Mouse (Mus musculus): Measurements from ENCODE around the gene Sema3f. TPM values are rescaled to one million over a fixed set of nuclear protein-coding genes. Genes with fewer than 3 reads are reported as not detected.

Gene Sema3f
- polyA plus RNA-seq, 1 experiment from 2014 or later, result 13.2 TPM

DNA sequence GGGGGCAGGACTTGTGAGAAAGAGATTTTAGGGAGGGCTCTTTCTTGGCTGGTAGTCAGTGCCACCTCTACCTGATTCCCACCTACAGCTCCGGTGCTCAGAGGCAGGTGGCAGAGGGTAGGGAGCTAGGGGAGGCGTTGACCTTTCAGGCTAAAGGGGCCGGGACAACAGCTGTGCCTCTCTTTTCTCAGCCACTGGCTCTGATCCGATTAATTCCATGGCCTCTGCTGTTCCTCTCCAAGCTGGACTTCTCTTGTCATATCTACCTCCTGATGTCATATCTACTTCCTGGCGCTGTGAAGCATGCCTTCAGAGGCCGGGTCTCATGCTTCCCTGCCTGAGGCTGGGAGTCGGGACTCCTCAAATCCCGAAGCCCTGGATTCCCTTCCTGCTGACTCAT lies 42.3 kb downstream of the Sema3f start:
- Histone ChIP-seq H3K9me3 (ENCODE audit: control insufficient read depth, low read length) (no peaks in the 10 kb centered on the region), H3K9ac (ENCODE audit: low read length) (no peak overlapping the region), H3K4me2 (ENCODE audit: low read depth, low read length, severe bottlenecking) (no peak overlapping the region), H3K4me1 (replicated peaks; ENCODE audit: control insufficient read depth, insufficient read depth, low read length) (peaks cover 26% of the 10 kb centered on the region), H3K36me3 (ENCODE audit: control insufficient read depth, insufficient read depth, low read length) (no peaks in the 10 kb centered on the region), H3K27me3 (ENCODE audit: control insufficient read depth, insufficient read depth, low read length) (peaks cover 20% of the 10 kb centered on the region), H3K27ac (ENCODE audit: low read depth, low read length) (no peak overlapping the region), H3K4me3 (ENCODE audit: low read depth, low read length) (no peak overlapping the region)
- no peak for ATAC-seq (replicated peaks; ENCODE audit: low FRiP score)
- no peak for DNase-seq (ENCODE audit: low spot score)
- 27% methylated on average over 8 of the region's 8 CpGs for WGBS

GRCm38 (mm10) chr9:107667219-107667618 lies 43.1 kb downstream of the Sema3f start:
- Histone ChIP-seq H3K4me1 (replicated peaks; ENCODE audit: control insufficient read depth, insufficient read depth, low read length) (peaks cover 26% of the 10 kb centered on the region), H3K4me2 (ENCODE audit: low read depth, low read length, severe bottlenecking) (peak overlapping the region; percentile 85), H3K9ac (ENCODE audit: low read length) (peak overlapping the region; percentile 53), H3K27me3 (ENCODE audit: control insufficient read depth, insufficient read depth, low read length) (peaks cover 20% of the 10 kb centered on the region), H3K27ac (ENCODE audit: low read depth, low read length) (no peak overlapping the region), H3K36me3 (ENCODE audit: control insufficient read depth, insufficient read depth, low read length) (no peaks in the 10 kb centered on the region), H3K9me3 (ENCODE audit: control insufficient read depth, low read length) (no peaks in the 10 kb centered on the region), H3K4me3 (ENCODE audit: low read depth, low read length) (peak overlapping the region; percentile 35)
- ATAC-seq (replicated peaks; ENCODE audit: low FRiP score) (peak; percentile 90), DNase-seq (ENCODE audit: low spot score) (peak; percentile 87)
- WGBS, result under 1% methylated on average over 24 of the region's 24 CpGs

GRCm38 (mm10) chr9:107666751-107667205 lies 43.5 kb downstream of the Sema3f start:
- Histone ChIP-seq H3K27me3 (ENCODE audit: control insufficient read depth, insufficient read depth, low read length) (peaks cover 20% of the 10 kb centered on the region), H3K27ac (ENCODE audit: low read depth, low read length) (no peak overlapping the region)

GRCm38 (mm10) chr9:107665308-107665707 lies 45.0 kb downstream of the Sema3f start:
- H3K9me3 ChIP-seq (ENCODE audit: control insufficient read depth, low read length), result no peaks in the 10 kb centered on the region
- peaks cover 26% of the 10 kb centered on the region for H3K4me1 ChIP-seq (replicated peaks; ENCODE audit: control insufficient read depth, insufficient read depth, low read length)
- peaks cover 20% of the 10 kb centered on the region for H3K27me3 ChIP-seq (ENCODE audit: control insufficient read depth, insufficient read depth, low read length)
- no peak for DNase-seq (ENCODE audit: low spot score)
- H3K4me2 ChIP-seq (ENCODE audit: low read depth, low read length, severe bottlenecking), result no peak overlapping the region
- 88% methylated on average over 7 of the region's 7 CpGs for WGBS
- no peak for ATAC-seq (replicated peaks; ENCODE audit: low FRiP score)
- H3K9ac ChIP-seq (ENCODE audit: low read length), result no peak overlapping the region; the same call in 1 of the 2 replicates
- no peak overlapping the region for H3K27ac ChIP-seq (ENCODE audit: low read depth, low read length)
- H3K4me3 ChIP-seq (ENCODE audit: low read depth, low read length), result no peak overlapping the region
- H3K36me3 ChIP-seq (ENCODE audit: control insufficient read depth, insufficient read depth, low read length), result no peaks in the 10 kb centered on the region

More at GRCm38 (mm10) chr9:107666751-107667205, 43.5 kb downstream of the Sema3f start:
- H3K9me3 ChIP-seq (ENCODE audit: control insufficient read depth, low read length), result no peaks in the 10 kb centered on the region
- peak overlapping the region; percentile 35 for H3K4me3 ChIP-seq (ENCODE audit: low read depth, low read length)
- peak overlapping the region; percentile 85 for H3K4me2 ChIP-seq (ENCODE audit: low read depth, low read length, severe bottlenecking)
- ATAC-seq (replicated peaks; ENCODE audit: low FRiP score) (peak; percentile 26; the same call in 1 of the 2 replicates), DNase-seq (ENCODE audit: low spot score) (peak; percentile 62)
- under 1% methylated on average over 30 of the region's 30 CpGs for WGBS
- peaks cover 26% of the 10 kb centered on the region for H3K4me1 ChIP-seq (replicated peaks; ENCODE audit: control insufficient read depth, insufficient read depth, low read length)
- no peaks in the 10 kb centered on the region for H3K36me3 ChIP-seq (ENCODE audit: control insufficient read depth, insufficient read depth, low read length)
- peak overlapping the region; percentile 53 for H3K9ac ChIP-seq (ENCODE audit: low read length)

DNA sequence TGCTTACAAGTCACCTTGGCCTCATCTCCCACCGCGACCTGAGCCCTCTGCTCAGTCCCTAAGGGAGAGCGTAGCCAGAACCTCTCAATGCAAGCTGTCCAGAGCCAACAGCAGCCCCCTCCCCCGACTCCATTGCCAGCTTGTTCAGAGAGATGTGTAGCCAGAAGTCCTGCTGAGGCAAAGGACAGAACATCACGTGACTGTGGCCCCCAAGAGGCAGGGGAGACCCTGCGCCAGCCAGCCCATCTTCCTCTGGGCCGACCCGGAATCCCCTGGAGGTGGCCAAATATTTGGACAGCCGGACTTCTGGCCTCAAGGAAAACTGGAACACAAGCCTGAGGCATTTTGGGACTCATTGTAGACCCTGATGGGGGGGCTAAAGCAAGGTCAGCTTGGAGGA lies 46.8 kb downstream of the Sema3f start:
- H3K9ac ChIP-seq (ENCODE audit: low read length), result no peak overlapping the region
- no peak overlapping the region for H3K4me3 ChIP-seq (ENCODE audit: low read depth, low read length)
- no peak overlapping the region for H3K27ac ChIP-seq (ENCODE audit: low read depth, low read length)
- H3K27me3 ChIP-seq (ENCODE audit: control insufficient read depth, insufficient read depth, low read length), result peaks cover 20% of the 10 kb centered on the region
- 48% methylated on average over 9 of the region's 9 CpGs for WGBS
- DNase-seq (ENCODE audit: low spot score) (no peak), ATAC-seq (replicated peaks; ENCODE audit: low FRiP score) (no peak)
- H3K36me3 ChIP-seq (ENCODE audit: control insufficient read depth, insufficient read depth, low read length), result no peaks in the 10 kb centered on the region
- peaks cover 27% of the 10 kb centered on the region for H3K4me1 ChIP-seq (replicated peaks; ENCODE audit: control insufficient read depth, insufficient read depth, low read length)
- H3K4me2 ChIP-seq (ENCODE audit: low read depth, low read length, severe bottlenecking), result no peak overlapping the region
- H3K9me3 ChIP-seq (ENCODE audit: control insufficient read depth, low read length), result no peaks in the 10 kb centered on the region

GRCm38 (mm10) chr9:107662342-107662741 lies 47.9 kb downstream of the Sema3f start:
- Histone ChIP-seq H3K4me2 (ENCODE audit: low read depth, low read length, severe bottlenecking) (no peak overlapping the region), H3K4me1 (replicated peaks; ENCODE audit: control insufficient read depth, insufficient read depth, low read length) (peaks cover 22% of the 10 kb centered on the region; the same call in 1 of the 2 replicates), H3K27ac (ENCODE audit: low read depth, low read length) (no peak overlapping the region), H3K9ac (ENCODE audit: low read length) (no peak overlapping the region), H3K27me3 (ENCODE audit: control insufficient read depth, insufficient read depth, low read length) (peaks cover 14% of the 10 kb centered on the region), H3K36me3 (ENCODE audit: control insufficient read depth, insufficient read depth, low read length) (no peaks in the 10 kb centered on the region), H3K9me3 (ENCODE audit: control insufficient read depth, low read length) (no peaks in the 10 kb centered on the region), H3K4me3 (ENCODE audit: low read depth, low read length) (no peak overlapping the region)
- WGBS, result 91% methylated on average over 8 of the region's 8 CpGs
- no peak for ATAC-seq (replicated peaks; ENCODE audit: low FRiP score)
- no peak for DNase-seq (ENCODE audit: low spot score)

- H3K9ac ChIP-seq (ENCODE audit: low read length), result no peak overlapping the region
- no peak overlapping the region for H3K4me2 ChIP-seq (ENCODE audit: low read depth, low read length, severe bottlenecking)
- peaks cover 7% of the 10 kb centered on the region; the same call in 1 of the 2 replicates for H3K4me1 ChIP-seq (replicated peaks; ENCODE audit: control insufficient read depth, insufficient read depth, low read length)
- H3K4me3 ChIP-seq (ENCODE audit: low read depth, low read length), result no peak overlapping the region
- DNase-seq (ENCODE audit: low spot score), result no peak
- WGBS, result 86% methylated on average over 3 of the region's 3 CpGs
- no peaks in the 10 kb centered on the region for H3K36me3 ChIP-seq (ENCODE audit: control insufficient read depth, insufficient read depth, low read length)
- H3K27me3 ChIP-seq (ENCODE audit: control insufficient read depth, insufficient read depth, low read length), result peaks cover 6% of the 10 kb centered on the region
- ATAC-seq (replicated peaks; ENCODE audit: low FRiP score), result no peak
- H3K9me3 ChIP-seq (ENCODE audit: control insufficient read depth, low read length), result no peaks in the 10 kb centered on the region
- H3K27ac ChIP-seq (ENCODE audit: low read depth, low read length), result no peak overlapping the region
Measured at GRCm38 (mm10) chr9:107660777-107661176, 49.5 kb downstream of the Sema3f start.

GRCm38 (mm10) chr9:107659961-107660360 lies 50.3 kb downstream of the Sema3f start:
- Histone ChIP-seq H3K9me3 (ENCODE audit: control insufficient read depth, low read length) (no peaks in the 10 kb centered on the region), H3K4me2 (ENCODE audit: low read depth, low read length, severe bottlenecking) (no peak overlapping the region), H3K4me1 (replicated peaks; ENCODE audit: control insufficient read depth, insufficient read depth, low read length) (peaks cover 7% of the 10 kb centered on the region; the same call in 1 of the 2 replicates), H3K27me3 (ENCODE audit: control insufficient read depth, insufficient read depth, low read length) (no peaks in the 10 kb centered on the region), H3K9ac (ENCODE audit: low read length) (peak overlapping the region; percentile 8; the same call in 1 of the 2 replicates), H3K4me3 (ENCODE audit: low read depth, low read length) (no peak overlapping the region), H3K27ac (ENCODE audit: low read depth, low read length) (no peak overlapping the region), H3K36me3 (ENCODE audit: control insufficient read depth, insufficient read depth, low read length) (no peaks in the 10 kb centered on the region)
- no peak for DNase-seq (ENCODE audit: low spot score)
- no peak for ATAC-seq (replicated peaks; ENCODE audit: low FRiP score)
- WGBS, result 84% methylated on average over 3 of the region's 3 CpGs

DNA sequence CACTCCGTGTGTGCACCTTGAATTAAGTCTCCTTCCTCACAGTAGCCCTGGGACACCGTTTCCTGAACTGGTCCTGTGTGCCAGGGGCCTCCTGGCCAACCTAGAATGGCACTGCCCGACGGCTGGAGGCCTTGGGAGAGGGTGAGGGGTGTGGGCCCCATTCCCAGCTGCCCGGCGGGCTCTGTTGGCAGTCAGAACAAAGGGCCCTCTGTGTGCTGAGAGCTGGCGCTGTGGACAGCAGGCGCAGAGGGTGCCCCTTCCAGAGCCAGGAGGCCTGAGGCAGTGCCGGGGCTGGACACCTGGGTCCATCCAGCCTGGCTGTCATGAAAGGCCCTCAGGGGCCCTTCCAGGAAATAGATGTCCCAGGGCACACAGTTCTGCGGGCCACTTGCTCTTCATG lies 50.7 kb downstream of the Sema3f start:
- ATAC-seq (replicated peaks; ENCODE audit: low FRiP score), result no peak
- no peak for DNase-seq (ENCODE audit: low spot score)
- Histone ChIP-seq H3K9ac (ENCODE audit: low read length) (peak overlapping the region; percentile 8; the same call in 1 of the 2 replicates), H3K4me1 (replicated peaks; ENCODE audit: control insufficient read depth, insufficient read depth, low read length) (peaks cover 7% of the 10 kb centered on the region; the same call in 1 of the 2 replicates), H3K4me2 (ENCODE audit: low read depth, low read length, severe bottlenecking) (no peak overlapping the region), H3K36me3 (ENCODE audit: control insufficient read depth, insufficient read depth, low read length) (no peaks in the 10 kb centered on the region), H3K27me3 (ENCODE audit: control insufficient read depth, insufficient read depth, low read length) (no peaks in the 10 kb centered on the region), H3K4me3 (ENCODE audit: low read depth, low read length) (no peak overlapping the region), H3K27ac (ENCODE audit: low read depth, low read length) (no peak overlapping the region), H3K9me3 (ENCODE audit: control insufficient read depth, low read length) (no peaks in the 10 kb centered on the region)
- 85% methylated on average over 10 of the region's 10 CpGs for WGBS

All from forebrain, embryonic 11.5 days (tissue).